Mouse (Mus musculus) olfactory bulb, adult 2 months (tissue): ENCODE measurements around the gene Fkbp10. TPM values are rescaled to one million over a fixed set of nuclear protein-coding genes. Genes with fewer than 3 reads are reported as not detected.

Experiments
- H3K27ac ChIP-seq: fragments of 200-500 bp; 2 replicates; pipeline ENCODE4 v1.5.1; 2012; ENCODE audit warnings: low read depth, low read length; ENCODE audit not compliant: insufficient read depth
- H3K4me1 ChIP-seq: fragments of 200-500 bp; 2 replicates; pipeline ENCODE4 v1.6.1; 2012; ENCODE audit warnings: low read length; ENCODE audit not compliant: control insufficient read depth, insufficient read depth
- H3K4me3 ChIP-seq: fragments of 200-500 bp; 2 replicates; pipeline ENCODE4 v1.5.1; 2012; ENCODE audit warnings: mild to moderate bottlenecking, low read depth, low read length, moderate library complexity; ENCODE audit not compliant: insufficient read depth
- CTCF ChIP-seq: fragments of 200-500 bp; IDR thresholded peaks from 2 replicates; pipeline ENCODE4 v1.5.1; 2012; ENCODE audit warnings: low read depth, mild to moderate bottlenecking, low read length, moderate library complexity; ENCODE audit not compliant: insufficient read depth
- POLR2A ChIP-seq: fragments of 200-500 bp; IDR thresholded peaks from 2 replicates; pipeline ENCODE4 v1.6.1; 2012; ENCODE audit warnings: mild to moderate bottlenecking, low read depth, low read length, moderate library complexity; ENCODE audit not compliant: insufficient read depth
- WGBS: fragments of 180-500 bp; shearing (Covaris S2); methylation state at CpG from one replicate; pipeline ENCODE4 v1.1.7; 2018; 5-methylcytosine and 5-hydroxymethylcytosine counted together
- polyA plus RNA-seq: library from polyadenylated mRNA; stranded (reverse); fragments of >200 nt; gene quantifications from 2 replicates; pipeline ENCODE4 v1.2.4, GENCODE M21; 2012; ENCODE audit warnings: low replicate concordance; ENCODE audit not compliant: missing spikeins, insufficient read depth, insufficient read length

The Fkbp10 gene
- polyA plus RNA-seq, 1 experiment, result not detected

DNA sequence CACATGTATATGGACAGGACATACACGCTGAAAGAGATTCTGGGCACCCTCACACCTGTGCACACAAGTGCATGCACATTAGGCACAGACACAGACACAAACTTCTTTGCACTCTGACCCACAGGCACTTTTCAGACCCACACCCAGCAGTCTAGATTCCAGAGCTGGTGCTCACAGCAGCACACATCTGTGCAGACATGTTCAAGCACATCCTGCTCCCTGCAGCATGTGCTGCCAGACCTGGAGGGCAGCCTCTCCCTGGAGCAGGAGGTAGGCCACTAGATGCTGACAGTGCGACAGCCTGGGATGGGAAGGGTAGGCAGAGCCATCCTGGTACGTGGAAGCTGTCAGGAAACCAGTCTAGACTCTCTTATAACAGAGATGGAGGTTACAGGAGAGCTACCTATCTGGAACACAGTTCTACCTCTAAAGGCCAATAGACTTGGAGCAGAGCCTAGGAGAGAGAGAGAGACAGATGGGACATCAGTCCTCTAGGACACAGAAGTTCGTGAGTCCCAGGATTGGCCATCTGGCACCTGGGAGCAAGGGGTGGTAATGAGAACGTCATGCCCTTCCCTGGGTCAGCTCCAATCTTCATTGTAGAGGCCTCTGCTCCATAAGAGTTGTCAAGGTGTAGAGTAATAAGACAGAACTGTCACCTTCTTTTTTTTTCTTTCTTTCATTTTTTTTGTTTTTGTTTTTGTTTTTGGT, 8.3 kb upstream of the Fkbp10 start:
- H3K4me3 ChIP-seq, result no peak overlapping the region
- H3K4me1 ChIP-seq, result peaks cover 26% of the 10 kb centered on the region
- WGBS, result 92% methylated on average over 5 of the region's 5 CpGs
- H3K27ac ChIP-seq, result no peak overlapping the region
- no peak for TF ChIP-seq CTCF
- no peak for TF ChIP-seq POLR2A

DNA sequence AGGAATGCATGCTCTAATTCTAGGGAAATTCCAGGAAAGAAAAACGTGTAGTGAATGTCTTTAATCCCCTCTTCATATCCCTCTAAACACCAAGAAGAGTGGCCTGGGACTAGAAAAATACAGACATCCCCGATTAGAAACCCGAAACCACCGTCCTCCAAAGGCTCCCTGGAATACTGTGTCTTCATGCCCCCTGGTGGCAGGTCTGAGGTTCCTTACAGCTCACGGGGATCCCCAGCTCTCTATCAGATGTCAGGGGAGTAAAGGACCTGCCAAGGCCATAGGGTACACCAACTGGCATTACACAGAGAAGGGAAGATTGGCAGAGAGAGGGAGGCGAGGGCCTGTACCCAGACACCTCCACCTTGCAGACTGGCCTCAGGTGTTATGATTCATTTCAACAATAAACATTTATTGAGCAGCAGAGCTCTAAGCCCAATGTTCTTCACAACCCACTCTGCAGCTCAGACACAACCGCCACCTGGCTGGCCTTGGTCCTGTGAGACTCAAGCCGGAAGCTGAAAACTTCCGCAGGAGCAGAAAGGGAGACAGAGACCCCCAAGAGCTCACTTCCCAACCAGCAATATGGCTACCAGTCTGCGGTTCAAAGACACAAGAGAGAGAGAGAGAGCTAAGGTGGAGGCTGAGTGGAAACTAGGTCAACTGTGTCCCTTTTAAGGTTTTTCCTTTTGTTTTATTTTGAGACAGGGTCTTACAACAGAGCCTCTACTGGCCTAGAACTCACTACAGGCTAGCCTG, 7.2 kb upstream of the Fkbp10 start:
- Histone ChIP-seq H3K27ac (no peak overlapping the region), H3K4me3 (no peak overlapping the region), H3K4me1 (peaks cover 24% of the 10 kb centered on the region)
- TF ChIP-seq POLR2A (no peak), CTCF (peak; percentile 43; the same call in 1 of the 2 replicates)
- WGBS, result 43% methylated on average over 10 of the region's 10 CpGs

DNA sequence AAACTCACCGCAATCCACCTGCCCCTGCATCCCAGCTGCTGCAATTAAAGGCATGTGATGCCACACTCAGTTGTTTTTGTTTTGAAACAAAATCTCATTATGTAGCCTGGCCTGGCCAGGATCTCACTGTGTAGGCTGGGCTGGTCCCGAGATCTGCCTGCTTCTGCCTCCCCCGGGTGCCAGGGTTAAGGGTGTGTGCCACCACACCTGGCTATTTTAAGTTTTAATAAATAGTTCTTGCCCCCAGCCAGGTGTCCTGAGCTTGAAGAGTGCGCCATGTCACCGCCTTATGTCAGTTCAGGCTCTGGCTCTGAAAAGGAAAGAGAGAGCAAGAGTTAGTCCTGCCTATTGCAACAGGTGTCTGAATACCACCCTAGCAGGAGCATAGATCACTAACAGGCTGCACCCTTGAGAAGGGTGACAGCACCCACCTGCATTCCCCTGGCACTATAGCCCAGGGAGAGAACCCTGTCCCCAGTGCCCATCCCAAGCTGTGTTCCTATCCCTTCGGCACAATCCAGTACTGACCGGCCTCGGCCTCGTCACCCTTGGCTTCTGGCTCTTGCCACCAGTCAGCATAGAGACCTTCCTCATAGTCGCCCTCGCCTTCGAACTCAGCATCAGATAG, 6.5 kb upstream of the Fkbp10 start:
- H3K27ac ChIP-seq, result no peak overlapping the region
- H3K4me3 ChIP-seq, result no peak overlapping the region
- TF ChIP-seq CTCF (no peak), POLR2A (no peak)
- 92% methylated on average over 12 of the region's 12 CpGs for WGBS
- H3K4me1 ChIP-seq, result peaks cover 25% of the 10 kb centered on the region

DNA sequence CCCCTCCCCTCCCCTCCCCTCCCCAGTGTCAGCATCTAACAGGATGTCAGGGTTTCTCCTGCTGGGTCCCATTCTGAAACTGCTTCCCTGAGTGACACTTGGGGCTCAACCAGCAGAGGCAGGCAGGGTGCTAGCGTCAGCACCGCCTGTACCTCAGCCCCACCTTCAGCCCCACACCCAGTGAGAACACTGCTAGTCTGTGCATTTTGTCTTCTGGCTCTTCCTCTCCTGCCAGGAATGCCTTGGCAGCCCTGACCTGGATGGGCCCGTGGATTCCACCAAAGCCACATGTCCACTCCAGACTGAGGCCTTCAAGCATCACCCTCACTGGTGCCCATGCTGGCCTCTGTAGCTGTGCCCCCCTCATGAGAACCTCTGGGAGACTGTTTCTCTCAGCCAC, 5.8 kb upstream of the Fkbp10 start:
- no peak overlapping the region for H3K27ac ChIP-seq
- H3K4me1 ChIP-seq, result peaks cover 31% of the 10 kb centered on the region
- no peak for TF ChIP-seq POLR2A
- no peak for TF ChIP-seq CTCF
- WGBS, result 88% methylated on average over 3 of the region's 3 CpGs
- no peak overlapping the region for H3K4me3 ChIP-seq

DNA sequence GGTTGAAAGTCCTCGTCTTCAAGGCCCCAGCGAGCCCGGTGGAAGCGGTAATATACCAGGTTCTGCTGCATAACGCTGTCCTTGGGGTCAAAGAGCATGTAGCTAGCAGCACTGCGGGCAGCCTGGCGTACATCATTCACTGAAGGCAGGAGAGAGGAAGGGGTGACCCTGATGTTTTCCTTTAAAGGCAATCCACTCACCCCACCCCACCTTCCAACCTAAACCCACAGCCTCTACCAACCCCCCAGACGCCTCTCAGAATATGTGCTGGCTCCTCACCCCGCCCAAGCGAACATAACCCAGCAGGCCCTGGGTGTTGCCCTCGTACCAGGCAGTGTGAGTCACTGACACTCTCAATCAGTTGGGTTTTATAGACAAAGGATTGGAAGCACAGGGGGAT, 3.8 kb upstream of the Fkbp10 start:
- H3K4me1 ChIP-seq, result peaks cover 42% of the 10 kb centered on the region
- WGBS, result 83% methylated on average over 11 of the region's 11 CpGs
- TF ChIP-seq CTCF, result no peak
- TF ChIP-seq POLR2A, result no peak
- no peak overlapping the region for H3K4me3 ChIP-seq
- H3K27ac ChIP-seq, result no peak overlapping the region

DNA sequence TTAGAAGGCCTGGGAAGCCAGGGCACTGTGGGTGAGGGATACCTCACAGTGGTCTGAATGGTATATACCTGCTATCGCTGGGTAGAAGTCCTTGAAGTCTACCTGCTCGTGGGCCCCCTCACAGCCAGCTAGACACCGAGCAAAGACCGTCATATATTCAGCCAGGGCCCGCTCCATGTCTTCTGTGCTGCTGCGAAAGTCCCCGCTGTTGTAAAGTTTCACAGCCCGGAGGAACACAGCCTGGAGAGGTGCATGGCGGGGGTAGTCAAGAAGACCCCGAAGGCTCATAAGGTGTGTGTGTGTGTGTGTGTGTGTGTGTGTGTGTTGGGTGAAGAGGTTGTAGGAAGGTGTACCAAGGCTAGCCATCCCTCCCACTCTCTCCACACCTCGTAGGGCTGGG, 2.0 kb upstream of the Fkbp10 start:
- peaks cover 38% of the 10 kb centered on the region for H3K4me1 ChIP-seq
- H3K27ac ChIP-seq, result no peak overlapping the region
- TF ChIP-seq POLR2A (no peak), CTCF (no peak)
- H3K4me3 ChIP-seq, result peak overlapping the region; percentile 75
- 86% methylated on average over 11 of the region's 11 CpGs for WGBS

DNA sequence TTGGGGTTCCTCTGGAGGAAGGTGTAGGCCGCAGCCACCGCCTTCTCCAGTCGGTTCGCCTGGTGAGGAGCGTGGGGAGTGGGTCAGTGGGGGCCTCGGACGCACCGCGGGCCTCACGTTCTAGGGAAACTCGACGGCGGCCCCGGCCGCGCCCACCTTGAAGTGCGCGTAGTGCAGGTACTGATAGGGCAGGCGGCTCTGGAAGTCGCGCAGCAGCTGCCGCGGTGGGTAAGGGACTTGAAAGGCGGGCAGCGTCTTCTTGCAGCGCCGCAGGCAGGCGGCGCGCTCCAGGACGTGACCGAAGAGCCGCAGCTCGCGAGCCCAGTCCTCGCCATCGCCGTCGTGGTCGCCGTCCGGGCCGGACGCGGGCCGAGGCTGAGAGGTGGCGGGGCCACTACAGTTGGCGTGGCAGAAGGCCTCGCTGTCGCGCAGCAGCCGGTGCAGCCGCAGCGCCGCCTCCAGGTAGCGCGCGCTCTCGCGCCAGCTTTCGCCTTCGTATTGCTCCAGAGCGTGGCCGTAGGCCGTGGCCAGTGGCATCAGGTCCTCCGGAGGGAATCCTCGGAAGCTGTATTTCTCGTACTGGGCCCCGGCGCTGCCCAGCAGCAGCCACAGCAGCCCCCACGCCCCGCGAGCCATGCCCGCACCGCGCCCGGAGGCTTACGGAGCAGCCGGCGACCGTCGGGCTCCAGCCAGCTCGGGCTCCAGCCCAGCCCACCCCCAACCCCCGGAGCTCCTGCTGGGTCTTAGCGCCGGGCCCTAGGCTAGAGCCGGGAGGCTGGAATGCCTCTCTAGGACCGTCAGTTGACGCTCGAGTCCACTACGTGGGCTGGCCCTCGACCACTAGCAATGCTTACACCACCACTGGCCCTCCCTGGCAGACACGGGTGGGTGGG, 1.2 kb upstream of the Fkbp10 start, which contains the start of gene P3h4:
Gene P3h4 (minus strand): TSS at position 816 of the 893 bp plus-strand sequence.
- Histone ChIP-seq H3K4me3 (peak within 1 kb of the TSS; percentile 75), H3K27ac (no peak within 1 kb of the TSS), H3K4me1 (peaks cover 38% of the 10 kb centered on the region)
- TF ChIP-seq POLR2A (peak; percentile 58; the same call in 1 of the 2 replicates), CTCF (peak; percentile 44; the same call in 1 of the 2 replicates)
- 2% methylated on average over 93 of the region's 93 CpGs for WGBS

DNA sequence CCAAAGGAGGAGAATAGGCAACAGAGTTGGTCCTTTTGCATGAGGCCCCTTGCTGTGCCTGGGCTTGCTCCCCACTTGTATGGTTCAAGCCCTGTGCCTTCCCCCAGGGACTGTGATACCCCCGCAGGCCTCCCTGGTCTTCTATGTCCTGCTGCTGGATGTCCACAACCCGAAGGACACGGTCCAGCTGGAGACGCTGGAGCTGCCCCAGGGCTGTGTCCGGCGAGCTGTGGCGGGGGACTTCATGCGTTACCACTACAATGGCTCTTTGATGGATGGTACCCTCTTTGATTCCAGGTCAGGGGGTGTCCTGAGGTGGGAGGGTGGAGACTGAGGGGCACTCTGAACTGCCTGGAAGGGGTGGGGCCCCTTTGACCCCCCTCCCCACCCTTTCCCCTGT, 6.0 kb downstream of the Fkbp10 start:
- Histone ChIP-seq H3K27ac (no peak overlapping the region), H3K4me3 (no peak overlapping the region), H3K4me1 (no peaks in the 10 kb centered on the region)
- 66% methylated on average over 8 of the region's 8 CpGs for WGBS
- TF ChIP-seq CTCF, result no peak
- no peak for TF ChIP-seq POLR2A
